ENCODE assay signal across 8 mouse cellular contexts in the genomic region with DNA sequence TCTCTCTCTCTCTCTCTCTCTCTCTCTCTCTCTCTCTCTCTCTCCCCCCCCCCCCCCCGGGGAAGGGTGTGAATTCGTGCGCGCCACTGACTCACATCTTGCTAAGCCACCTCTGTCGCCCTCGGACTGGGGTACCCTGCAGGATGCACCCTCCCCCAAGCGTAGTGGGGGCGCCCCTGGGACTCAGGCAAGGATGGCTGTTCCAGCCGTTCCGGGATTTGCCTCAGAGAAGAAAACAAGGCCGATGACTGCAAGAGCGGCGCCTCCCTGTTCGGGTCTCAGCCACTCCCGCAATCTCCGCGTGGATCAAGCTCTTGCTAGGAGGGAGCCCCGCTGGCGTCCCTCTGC. TPM values are rescaled to one million over a fixed set of nuclear protein-coding genes. Genes with fewer than 3 reads are reported as not detected.
DNase-seq lines count a peak whose midpoint lies in the region; ATAC-seq and TF ChIP-seq lines count a peak whose summit lies in the region.

No protein-coding gene starts in this region.

- no peak for TF ChIP-seq EP300 in liver, postnatal 0 days (IDR thresholded peaks at IDR 0.05; ENCODE audit: low read depth)

- DNase-seq in frontal cortex, postnatal 10 days (ENCODE audit: low spot score in 2 of 2), result no peak
- DNase-seq in embryonic facial prominence, embryonic 11.5 days (ENCODE audit: low spot score), result no peak
- DNase-seq in hindbrain, embryonic 14.5 days (ENCODE audit: low spot score), result peak; percentile 26
- peak; percentile 35 for DNase-seq in liver, postnatal 0 days
- DNase-seq in retina, postnatal 1 day, result peak; percentile 66

- peak; percentile 26 for ATAC-seq in frontal cortex, adult (ENCODE audit: low TSS enrichment)
- no peak for ATAC-seq in embryonic facial prominence, embryonic 11.5 days (replicated peaks; ENCODE audit: insufficient number of reproducible peaks, low FRiP score, low TSS enrichment, low read depth)
- ATAC-seq in hindbrain, embryonic 14.5 days (ENCODE audit: low FRiP score), result no peak
- ATAC-seq in liver, postnatal 0 days, result 0 out of 2 replicates have a peak, but pooled peaks have one; percentile 10
- ATAC-seq in erythroid progenitor cell, adult 5-6 weeks (replicated peaks; ENCODE audit: low FRiP score, poor library complexity, severe bottlenecking), result no peak

- peak overlapping the region; percentile 57 for H3ac ChIP-seq in C2C12 (ENCODE audit: control insufficient read depth, insufficient read length, low read depth)

- H3K4me2 ChIP-seq in embryonic facial prominence, embryonic 11.5 days (ENCODE audit: low read depth, low read length), result peak overlapping the region; percentile 67
- H3K4me2 ChIP-seq in hindbrain, embryonic 14.5 days (replicated peaks), result peak overlapping the region; percentile 62
- H3K4me2 ChIP-seq in liver, postnatal 0 days (ENCODE audit: low read depth, low read length), result peak overlapping the region; percentile 72

- H3K79me3 ChIP-seq in C2C12 (ENCODE audit: low read depth), result no peaks in the 10 kb centered on the region

- no peak overlapping the region for H3K4me3 ChIP-seq in C2C12 (ENCODE audit: insufficient read depth, poor library complexity, severe bottlenecking)
- peak overlapping the region; percentile 42 for H3K4me3 ChIP-seq in embryonic facial prominence, embryonic 11.5 days (ENCODE audit: low read depth, low read length)
- H3K4me3 ChIP-seq in hindbrain, embryonic 14.5 days (replicated peaks; ENCODE audit: low read length), result peak overlapping the region; percentile 43
- peak overlapping the region; percentile 44 for H3K4me3 ChIP-seq in liver, postnatal 0 days (ENCODE audit: low read depth, low read length)

- no peaks in the 10 kb centered on the region for H3K79me2 ChIP-seq in C2C12 (ENCODE audit: control insufficient read depth, insufficient read depth)

- H3K4me1 ChIP-seq in embryonic facial prominence, embryonic 11.5 days (ENCODE audit: control insufficient read depth, insufficient read depth, low read length), result no peaks in the 10 kb centered on the region; the same call in 1 of the 2 replicates
- peaks cover 5% of the 10 kb centered on the region; the same call in 1 of the 2 replicates for H3K4me1 ChIP-seq in hindbrain, embryonic 14.5 days (replicated peaks; ENCODE audit: control insufficient read depth, insufficient read depth, low read length)
- H3K4me1 ChIP-seq in liver, postnatal 0 days (ENCODE audit: insufficient read depth), result 0 out of 2 replicates have a peak, but pooled peaks cover 2% of the 10 kb centered on the region

- no peak for TF ChIP-seq CTCF in C2C12 (IDR thresholded peaks at IDR 0.05; ENCODE audit: control insufficient read depth, insufficient read depth, insufficient read length)
- no peak for TF ChIP-seq CTCF in liver, postnatal 0 days (IDR thresholded peaks at IDR 0.05; ENCODE audit: low read depth)

- peak overlapping the region; percentile 68 for H3K9ac ChIP-seq in embryonic facial prominence, embryonic 11.5 days (replicated peaks; ENCODE audit: low read length)
- H3K9ac ChIP-seq in hindbrain, embryonic 14.5 days, result peak overlapping the region; percentile 68
- peak overlapping the region; percentile 55; the same call in 1 of the 2 replicates for H3K9ac ChIP-seq in liver, postnatal 0 days (replicated peaks)

- H3K27me3 ChIP-seq in C2C12 (ENCODE audit: control insufficient read depth, insufficient read depth, insufficient read length), result no peaks in the 10 kb centered on the region
- peaks cover 27% of the 10 kb centered on the region for H3K27me3 ChIP-seq in embryonic facial prominence, embryonic 11.5 days (ENCODE audit: control insufficient read depth, insufficient read depth, low read length)
- peaks cover 59% of the 10 kb centered on the region for H3K27me3 ChIP-seq in hindbrain, embryonic 14.5 days (ENCODE audit: control insufficient read depth, insufficient read depth, low read length)
- peaks cover 46% of the 10 kb centered on the region for H3K27me3 ChIP-seq in liver, postnatal 0 days (ENCODE audit: insufficient read depth, low read length)

- no peaks in the 10 kb centered on the region for H3K36me3 ChIP-seq in C2C12 (ENCODE audit: control insufficient read depth, insufficient read depth)
- no peaks in the 10 kb centered on the region for H3K36me3 ChIP-seq in embryonic facial prominence, embryonic 11.5 days (replicated peaks; ENCODE audit: control insufficient read depth, insufficient read depth, low read depth, low read length)
- H3K36me3 ChIP-seq in hindbrain, embryonic 14.5 days (replicated peaks; ENCODE audit: control insufficient read depth, insufficient read depth), result no peaks in the 10 kb centered on the region
- H3K36me3 ChIP-seq in liver, postnatal 0 days (replicated peaks; ENCODE audit: insufficient read depth, low read length), result no peaks in the 10 kb centered on the region

- H3K9me3 ChIP-seq in embryonic facial prominence, embryonic 11.5 days (replicated peaks; ENCODE audit: control insufficient read depth, low read length), result no peaks in the 10 kb centered on the region
- no peaks in the 10 kb centered on the region for H3K9me3 ChIP-seq in hindbrain, embryonic 14.5 days (ENCODE audit: control insufficient read depth, low read length)
- H3K9me3 ChIP-seq in liver, postnatal 0 days (ENCODE audit: low read length), result no peaks in the 10 kb centered on the region

- H3K27ac ChIP-seq in embryonic facial prominence, embryonic 11.5 days (replicated peaks; ENCODE audit: low read depth, low read length), result peak overlapping the region; percentile 85
- H3K27ac ChIP-seq in hindbrain, embryonic 14.5 days, result peak overlapping the region; percentile 43; the same call in 1 of the 2 replicates
- peak overlapping the region; percentile 77 for H3K27ac ChIP-seq in liver, postnatal 0 days (ENCODE audit: low read depth)

- WGBS in embryonic facial prominence, embryonic 11.5 days, result 3% methylated on average over 12 of the region's 19 CpGs
- WGBS in hindbrain, embryonic 14.5 days, result 3% methylated on average over 11 of the region's 19 CpGs
- 24% methylated on average over 13 of the region's 19 CpGs for WGBS in liver, postnatal 0 days (ENCODE audit: insufficient replicate concordance)

TF ChIP-seq in C2C12, 6 proteins besides CTCF, POLR2A, EP300 and RAD21:
- no peak for TF ChIP-seq MYOG (IDR thresholded peaks at IDR 0.05; ENCODE audit: control insufficient read depth, extremely low read depth, insufficient read length)
- no peak for TF ChIP-seq USF1 (IDR thresholded peaks at IDR 0.05; ENCODE audit: low read depth)
- no peak for TF ChIP-seq CEBPB (IDR thresholded peaks at IDR 0.05; ENCODE audit: low read depth)
- TF ChIP-seq MYOD1 (IDR thresholded peaks at IDR 0.05; ENCODE audit: control insufficient read depth, insufficient read length, low read depth), result no peak
- no peak for TF ChIP-seq MAX (IDR thresholded peaks at IDR 0.05)

RNA-seq across cellular contexts. Expression of a gene that starts 0.6 kb away (rescaled TPM):
- 15.2 TPM for polyA plus RNA-seq in C2C12 (2012; fragmentation: generic; extraction: Trizol)
- polyA plus RNA-seq in embryonic facial prominence, embryonic 11.5 days (2014; fragmentation: Nextera tagmentation; extraction: Ambion mirVana), result 26.9 TPM in 2 replicates
- 16.1 and 17.5 TPM in 2 replicates for polyA plus RNA-seq in hindbrain, embryonic 14.5 days (2014; fragmentation: Nextera tagmentation; extraction: Ambion mirVana)
- polyA plus RNA-seq in liver, postnatal 0 days (2015; fragmentation: Nextera tagmentation; extraction: Ambion mirVana), result 4.0 and 4.2 TPM in 2 replicates
- 21.4 and 32.4 TPM in 2 replicates for total RNA-seq in erythroid progenitor cell, adult 5-6 weeks (2015; ENCODE audit: low replicate concordance)
- 26.3 and 35.9 TPM in 2 replicates for total RNA-seq in erythroid progenitor cell, adult 5-6 weeks (2017; ENCODE audit: low replicate concordance)

Comparison
In these comparisons a context has a peak if more than half of its experiments do, and no peak if none do; other contexts are left out.
1. ATAC-seq: peak in frontal cortex, adult (single experiment) and liver, postnatal 0 days (single experiment); none in embryonic facial prominence, embryonic 11.5 days (single experiment), hindbrain, embryonic 14.5 days (single experiment) and erythroid progenitor cell, adult 5-6 weeks (single experiment).
2. DNase-seq: peak in hindbrain, embryonic 14.5 days (single experiment), liver, postnatal 0 days (single experiment) and retina, postnatal 1 day (single experiment); none in frontal cortex, postnatal 10 days (0 of 2) and embryonic facial prominence, embryonic 11.5 days (single experiment).
3. Peak in every context shown above with its lines, with median percentiles within 50 percentile points of each other: H3K27ac ChIP-seq, H3K4me2 ChIP-seq and H3K9ac ChIP-seq.